Mouse (Mus musculus) embryonic facial prominence, embryonic 13.5 days (tissue): ENCODE results near the gene Crlf2. TPM values are rescaled to one million over a fixed set of nuclear protein-coding genes. Genes with fewer than 3 reads are reported as not detected.

Experiments
- ATAC-seq: fragments of 200-750 bp; cut with Nextera tagmentation; 2 replicates; pipeline ENCODE4 v1.8.0; 2017; ENCODE audit warnings: low read depth; ENCODE audit not compliant: insufficient number of reproducible peaks, insufficient read depth, low FRiP score, low TSS enrichment
- H3K27ac ChIP-seq: fragments of 300-500 bp; sonication (generic); 2 replicates; pipeline ENCODE4 v1.5.1; 2015; ENCODE audit warnings: moderate library complexity, mild to moderate bottlenecking, inconsistent platforms
- H3K27me3 ChIP-seq: fragments of 300-500 bp; sonication (generic); 2 replicates; pipeline ENCODE4 v1.6.1; 2015; ENCODE audit warnings: mild to moderate bottlenecking, inconsistent platforms
- H3K36me3 ChIP-seq: fragments of 300-500 bp; sonication (generic); 2 replicates; pipeline ENCODE4 v1.6.1; 2015; ENCODE audit warnings: mild to moderate bottlenecking, inconsistent platforms
- H3K4me1 ChIP-seq: fragments of 300-500 bp; sonication (generic); 2 replicates; pipeline ENCODE4 v1.6.1; 2015; ENCODE audit warnings: inconsistent platforms
- H3K4me2 ChIP-seq: fragments of 300-500 bp; sonication (generic); 2 replicates; pipeline ENCODE4 v1.6.1; 2015; ENCODE audit warnings: moderate library complexity, mild to moderate bottlenecking, inconsistent platforms
- H3K4me3 ChIP-seq: fragments of 300-500 bp; sonication (generic); 2 replicates; pipeline ENCODE4 v1.5.1; 2015; ENCODE audit warnings: mild to moderate bottlenecking, inconsistent platforms
- H3K9ac ChIP-seq: fragments of 300-500 bp; sonication (generic); 2 replicates; pipeline ENCODE4 v1.6.1; 2015; ENCODE audit warnings: mild to moderate bottlenecking, inconsistent platforms
- H3K9me3 ChIP-seq: fragments of 300-500 bp; sonication (generic); 2 replicates; pipeline ENCODE4 v1.6.1; 2016; ENCODE audit warnings: inconsistent platforms
- WGBS: fragments of 180-500 bp; shearing (Covaris S2); methylation state at CpG from one replicate; pipeline ENCODE4 v1.1.7; 2015; ENCODE audit warnings: mixed read lengths; 5-methylcytosine and 5-hydroxymethylcytosine counted together
- polyA plus RNA-seq: library from polyadenylated mRNA; unstranded; fragments of >200 nt; fragmentation: Nextera tagmentation; extraction: Ambion mirVana; gene quantifications from 2 replicates; pipeline ENCODE4 v1.2.1, GENCODE M21; 2015

Gene Crlf2
- polyA plus RNA-seq, 1 experiment from 2014 or later, result 6.7 TPM

GRCm38 (mm10) chr5:109555676-109556571, 2.9 kb downstream of the Crlf2 start:
- Histone ChIP-seq H3K4me2 (peak overlapping the region; percentile 59), H3K4me3 (peak overlapping the region; percentile 68), H3K9me3 (peaks cover 57% of the 10 kb centered on the region), H3K27me3 (no peaks in the 10 kb centered on the region), H3K4me1 (no peaks in the 10 kb centered on the region), H3K27ac (peak overlapping the region; percentile 91; the same call in 1 of the 2 replicates), H3K36me3 (peaks cover 33% of the 10 kb centered on the region), H3K9ac (no peak overlapping the region)
- WGBS, result 81% methylated on average over 54 of the region's 54 CpGs
- ATAC-seq, result no peak

GRCm38 (mm10) chr5:109555236-109555675, 3.5 kb downstream of the Crlf2 start:
- Histone ChIP-seq H3K4me3 (no peak overlapping the region), H3K9me3 (peaks cover 58% of the 10 kb centered on the region), H3K36me3 (peaks cover 33% of the 10 kb centered on the region), H3K4me1 (no peaks in the 10 kb centered on the region), H3K9ac (no peak overlapping the region), H3K27me3 (no peaks in the 10 kb centered on the region), H3K4me2 (no peak overlapping the region), H3K27ac (no peak overlapping the region)
- ATAC-seq, result no peak
- 85% methylated on average over 20 of the region's 26 CpGs for WGBS

- Histone ChIP-seq H3K36me3 (peaks cover 33% of the 10 kb centered on the region), H3K27ac (no peak overlapping the region), H3K9ac (no peak overlapping the region), H3K9me3 (peaks cover 64% of the 10 kb centered on the region), H3K4me1 (no peaks in the 10 kb centered on the region), H3K27me3 (no peaks in the 10 kb centered on the region), H3K4me2 (no peak overlapping the region), H3K4me3 (no peak overlapping the region)
- no peak for ATAC-seq
- WGBS, result 87% methylated on average over 30 of the region's 30 CpGs
Measured at GRCm38 (mm10) chr5:109554091-109555050, 4.4 kb downstream of the Crlf2 start.

DNA sequence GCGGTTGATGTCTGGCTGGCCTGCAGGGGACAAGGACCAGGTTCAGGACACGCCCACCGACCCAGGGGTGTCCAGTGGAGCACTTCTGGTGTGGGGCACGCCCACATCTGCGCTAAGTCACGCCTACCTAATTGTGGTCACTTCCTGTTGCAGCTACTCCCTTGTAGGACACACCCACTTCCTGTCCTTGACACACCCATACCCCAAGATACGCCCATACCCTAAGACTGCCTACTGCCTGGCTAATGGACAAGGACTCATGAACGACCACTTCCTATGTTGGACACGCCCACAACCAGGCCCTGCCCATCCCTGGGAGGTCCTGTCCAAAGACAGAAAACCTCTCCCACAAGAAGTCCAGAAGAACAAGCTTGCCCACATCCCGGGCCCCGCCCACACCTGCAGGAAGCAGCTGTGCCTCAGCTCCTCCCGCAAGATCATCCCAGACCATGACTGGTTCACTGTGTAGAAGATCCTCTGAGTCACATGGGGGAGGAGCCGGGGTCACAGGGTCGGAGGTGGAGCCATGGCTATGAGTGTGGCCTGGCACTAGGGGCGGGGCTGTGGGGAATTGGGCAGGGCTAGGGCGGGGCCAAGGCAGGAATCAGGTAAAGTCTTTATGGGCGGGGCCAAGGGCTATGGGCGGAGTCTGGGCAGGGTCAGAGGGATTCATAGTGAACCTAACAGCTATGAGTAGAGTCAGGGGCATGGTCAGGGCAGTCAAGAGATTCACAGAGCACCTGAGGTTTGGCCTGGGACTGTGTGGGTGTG, 5.4 kb downstream of the Crlf2 start:
- H3K4me1 ChIP-seq, result no peaks in the 10 kb centered on the region
- no peak for ATAC-seq
- WGBS, result 67% methylated on average over 18 of the region's 18 CpGs
- H3K36me3 ChIP-seq, result peaks cover 33% of the 10 kb centered on the region
- no peaks in the 10 kb centered on the region for H3K27me3 ChIP-seq
- no peak overlapping the region for H3K4me2 ChIP-seq
- H3K9me3 ChIP-seq, result peaks cover 64% of the 10 kb centered on the region
- H3K9ac ChIP-seq, result no peak overlapping the region
- no peak overlapping the region for H3K4me3 ChIP-seq
- no peak overlapping the region for H3K27ac ChIP-seq

- Histone ChIP-seq H3K27me3 (no peaks in the 10 kb centered on the region), H3K4me2 (no peak overlapping the region), H3K9ac (no peak overlapping the region), H3K27ac (no peak overlapping the region), H3K9me3 (peaks cover 64% of the 10 kb centered on the region), H3K4me3 (no peak overlapping the region), H3K4me1 (no peaks in the 10 kb centered on the region), H3K36me3 (peaks cover 33% of the 10 kb centered on the region)
- no peak for ATAC-seq
- WGBS, result 81% methylated on average over 15 of the region's 15 CpGs
Measured at GRCm38 (mm10) chr5:109552541-109552940, 6.3 kb downstream of the Crlf2 start.

GRCm38 (mm10) chr5:109552116-109552515, 6.7 kb downstream of the Crlf2 start:
- no peak overlapping the region for H3K27ac ChIP-seq
- H3K4me2 ChIP-seq, result no peak overlapping the region
- no peak overlapping the region for H3K9ac ChIP-seq
- H3K9me3 ChIP-seq, result peaks cover 64% of the 10 kb centered on the region
- ATAC-seq, result no peak
- H3K4me3 ChIP-seq, result no peak overlapping the region
- no peaks in the 10 kb centered on the region for H3K27me3 ChIP-seq
- H3K36me3 ChIP-seq, result peaks cover 33% of the 10 kb centered on the region
- H3K4me1 ChIP-seq, result no peaks in the 10 kb centered on the region
- WGBS, result 85% methylated on average over 9 of the region's 13 CpGs

DNA sequence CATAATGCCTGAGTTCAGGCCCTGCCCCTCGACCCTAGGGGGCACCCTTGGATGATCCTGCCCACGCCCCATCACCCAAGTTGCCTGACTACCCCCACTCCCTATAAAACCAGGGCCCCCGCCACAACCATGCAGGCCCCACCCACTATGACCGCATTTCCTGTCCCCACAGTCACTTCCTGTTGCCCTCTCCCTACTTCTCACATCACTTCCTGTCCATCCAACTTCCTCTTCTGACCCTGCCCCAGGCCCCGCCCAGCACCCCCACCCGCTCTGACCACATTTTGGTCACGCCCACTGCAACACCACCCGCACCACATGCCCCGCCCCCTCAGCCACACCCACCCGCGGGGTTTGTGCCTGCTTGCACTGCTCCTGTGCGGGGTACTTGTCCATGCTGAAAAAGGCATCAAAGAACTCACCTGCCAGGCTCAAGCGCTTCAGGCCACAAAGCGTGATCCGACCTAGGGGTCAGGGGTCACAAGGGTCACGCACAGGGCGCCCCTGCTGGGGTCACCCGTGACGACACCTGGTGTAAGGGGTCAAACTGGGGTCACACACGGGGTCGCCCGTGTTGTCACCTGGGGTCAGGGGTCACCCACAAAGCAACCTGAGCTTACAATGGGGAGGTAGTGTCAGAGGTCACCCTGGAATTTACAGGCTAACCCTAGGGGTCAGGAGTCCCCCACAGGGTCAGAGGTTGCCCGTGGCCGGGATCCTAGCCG, 7.6 kb downstream of the Crlf2 start:
- no peak overlapping the region for H3K4me2 ChIP-seq
- H3K36me3 ChIP-seq, result peaks cover 30% of the 10 kb centered on the region
- H3K9ac ChIP-seq, result no peak overlapping the region
- ATAC-seq, result no peak
- no peaks in the 10 kb centered on the region for H3K4me1 ChIP-seq
- no peak overlapping the region for H3K4me3 ChIP-seq
- peaks cover 59% of the 10 kb centered on the region for H3K9me3 ChIP-seq
- H3K27ac ChIP-seq, result no peak overlapping the region
- 89% methylated on average over 25 of the region's 25 CpGs for WGBS
- no peaks in the 10 kb centered on the region for H3K27me3 ChIP-seq

- Histone ChIP-seq H3K4me2 (no peak overlapping the region), H3K4me3 (no peak overlapping the region), H3K27me3 (no peaks in the 10 kb centered on the region), H3K4me1 (no peaks in the 10 kb centered on the region), H3K27ac (no peak overlapping the region), H3K36me3 (peaks cover 22% of the 10 kb centered on the region), H3K9me3 (peaks cover 51% of the 10 kb centered on the region), H3K9ac (no peak overlapping the region)
- 87% methylated on average over 35 of the region's 36 CpGs for WGBS
- ATAC-seq, result no peak
Measured at GRCm38 (mm10) chr5:109550225-109550935, 8.4 kb downstream of the Crlf2 start.

- Histone ChIP-seq H3K4me3 (no peak overlapping the region), H3K4me2 (no peak overlapping the region), H3K27me3 (no peaks in the 10 kb centered on the region), H3K9me3 (peaks cover 45% of the 10 kb centered on the region), H3K9ac (no peak overlapping the region), H3K4me1 (no peaks in the 10 kb centered on the region), H3K27ac (no peak overlapping the region), H3K36me3 (peaks cover 10% of the 10 kb centered on the region)
- no peak for ATAC-seq
- WGBS, result 74% methylated on average over 9 of the region's 9 CpGs
Measured at GRCm38 (mm10) chr5:109548712-109549111, 10.1 kb downstream of the Crlf2 start.

- Histone ChIP-seq H3K27ac (no peak overlapping the region), H3K36me3 (0 out of 2 replicates have a peak, but pooled peaks cover 4% of the 10 kb centered on the region), H3K4me2 (no peak overlapping the region), H3K9me3 (peaks cover 31% of the 10 kb centered on the region), H3K9ac (no peak overlapping the region), H3K27me3 (no peaks in the 10 kb centered on the region), H3K4me3 (no peak overlapping the region), H3K4me1 (no peaks in the 10 kb centered on the region)
- ATAC-seq, result no peak
- WGBS, result 65% methylated on average over 2 of the region's 2 CpGs
Measured at GRCm38 (mm10) chr5:109547112-109547511, 11.7 kb downstream of the Crlf2 start.
